ENCODE assay signal across 1 mouse cellular context in the genomic region with DNA sequence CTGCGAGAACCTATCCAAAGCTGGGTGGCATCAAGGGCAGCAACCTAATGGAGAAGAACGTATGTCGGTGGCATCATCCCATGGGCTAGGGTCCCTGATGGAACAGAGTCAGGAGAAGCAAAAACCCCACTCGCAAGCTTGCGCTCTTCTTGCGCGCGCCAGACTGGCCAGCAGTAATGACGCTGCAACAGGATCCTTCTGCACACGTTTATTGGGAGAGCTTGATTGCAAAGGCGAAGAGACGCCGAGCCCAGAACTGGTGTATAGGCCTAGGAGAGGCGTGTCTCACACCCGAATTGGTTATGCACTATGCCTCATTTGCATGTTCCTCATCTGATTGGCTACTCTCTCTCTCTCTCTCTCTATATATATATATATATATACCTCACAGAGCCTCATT. TPM values are rescaled to one million over a fixed set of nuclear protein-coding genes. Genes with fewer than 3 reads are reported as not detected.
"Had no signal": no experiment of that assay in that cellular context is flagged by ENCODE, and none has a peak within 500 bp of the region (broad histone marks: within the 10 kb centered on the region; RNA-seq: fewer than 3 reads in every experiment).

No protein-coding gene starts in this region.

RNA-seq across cellular contexts. Expression of a gene that starts 42.0 kb away (rescaled TPM):
- polyA plus RNA-seq: inflammation-experienced regulatory T-cells, adult 6 months had no signal
